Mouse (Mus musculus) CH12.LX (cell line): Measurements from ENCODE around the gene Cst8. TPM values are rescaled to one million over a fixed set of nuclear protein-coding genes. Genes with fewer than 3 reads are reported as not detected.

Experiments used
- DNase-seq: peaks from one replicate; pipeline ENCODE4 v3.0.0-alpha.2; 2013; ENCODE audit errors: extremely low read depth
- H3K27ac ChIP-seq: 2 replicates; pipeline ENCODE4 v1.5.1; 2012; ENCODE audit warnings: low read depth, mild to moderate bottlenecking, control low read depth, moderate library complexity; ENCODE audit not compliant: insufficient read depth
- H3K27me3 ChIP-seq: replicated peaks from 2 replicates; pipeline ENCODE3; 2012; ENCODE audit warnings: inconsistent platforms
- H3K36me3 ChIP-seq, 2 experiments: replicated peaks in 1 of 2; 2 replicates each; pipeline versions ENCODE3 to v1.6.1; 2012; ENCODE audit warnings: inconsistent platforms in 1 of 2, low read length in 1 of 2, mild to moderate bottlenecking in 1 of 2, mixed read lengths in 1 of 2, moderate library complexity in 1 of 2; ENCODE audit not compliant: control insufficient read depth in 1 of 2, insufficient read depth in 1 of 2
- H3K4me1 ChIP-seq, 2 experiments: 2 replicates each; pipeline ENCODE4 v1.6.1; 2012; ENCODE audit warnings: inconsistent platforms in 1 of 2, moderate library complexity in 1 of 2; ENCODE audit not compliant: insufficient read depth in 2 of 2, control insufficient read depth in 1 of 2
- H3K4me2 ChIP-seq: 2 replicates; pipeline ENCODE4 v1.6.1; 2012; ENCODE audit warnings: low read depth, mild to moderate bottlenecking, control low read depth; ENCODE audit not compliant: poor library complexity, insufficient read depth, severe bottlenecking
- H3K4me3 ChIP-seq, 3 experiments: fragments of 150-350 bp in 1 of 3; sonication (generic) in 1 of 3; replicated peaks in 1 of 3; 2 replicates each; pipeline versions ENCODE3 to v1.5.1; 2011 to 2012; ENCODE audit warnings: low read depth in 2 of 3, low read length in 2 of 3, mild to moderate bottlenecking in 2 of 3, moderate library complexity in 2 of 3, control low read depth in 1 of 3, improper control_type of control experiment in 1 of 3, inconsistent platforms in 1 of 3, mixed read lengths in 1 of 3; ENCODE audit not compliant: poor library complexity in 1 of 3
- H3K79me2 ChIP-seq: replicated peaks from 2 replicates; pipeline ENCODE4 v1.6.1; 2012; ENCODE audit warnings: mild to moderate bottlenecking, moderate library complexity; ENCODE audit not compliant: control insufficient read depth, poor library complexity, insufficient read depth, severe bottlenecking; ENCODE audit errors: extremely low read depth
- H3K9ac ChIP-seq: 2 replicates; pipeline ENCODE4 v1.6.1; 2012; ENCODE audit warnings: low read depth, mild to moderate bottlenecking, control low read depth, moderate library complexity; ENCODE audit not compliant: insufficient read depth
- H3K9me3 ChIP-seq: replicated peaks from 2 replicates; pipeline ENCODE3; 2012; ENCODE audit warnings: low read length, inconsistent platforms, mixed read lengths
- BHLHE40 ChIP-seq: IDR thresholded peaks from 2 replicates; pipeline ENCODE4 v1.6.1; 2011; ENCODE audit warnings: mild to moderate bottlenecking, low read depth, low read length, improper control_type of control experiment
- CHD1 ChIP-seq: IDR thresholded peaks from 2 replicates; pipeline ENCODE4 v1.6.1; 2012; ENCODE audit warnings: low read depth, low read length, improper control_type of control experiment, inconsistent platforms
- CHD2 ChIP-seq: IDR thresholded peaks from 2 replicates; pipeline ENCODE4 v1.6.1; 2011; ENCODE audit warnings: low read length, improper control_type of control experiment
- CTCF ChIP-seq, 2 experiments: IDR thresholded peaks in 1 of 2; conservative IDR thresholded peaks in 1 of 2; 2 replicates each; pipeline ENCODE4 v1.5.1; 2011 to 2012; ENCODE audit warnings: low read depth in 2 of 2, low read length in 2 of 2, improper control_type of control experiment in 1 of 2, inconsistent platforms in 1 of 2, mild to moderate bottlenecking in 1 of 2, moderate library complexity in 1 of 2
- E2F4 ChIP-seq: IDR thresholded peaks from 2 replicates; pipeline ENCODE4 v1.6.1; 2011; ENCODE audit warnings: low read depth, low read length, improper control_type of control experiment; ENCODE audit not compliant: insufficient replicate concordance
- EP300 ChIP-seq: IDR thresholded peaks from 2 replicates; pipeline ENCODE4 v1.6.1; 2011; ENCODE audit warnings: low read length, improper control_type of control experiment
- ETS1 ChIP-seq: conservative IDR thresholded peaks from 2 replicates; pipeline ENCODE4 v1.6.1; 2012; ENCODE audit warnings: low read depth, mild to moderate bottlenecking, inconsistent platforms, low read length, improper control_type of control experiment, moderate library complexity
- GABPA ChIP-seq: IDR thresholded peaks from 2 replicates; pipeline ENCODE4 v1.6.1; 2012; ENCODE audit warnings: low read depth, low read length, improper control_type of control experiment, inconsistent platforms; ENCODE audit not compliant: insufficient replicate concordance
- IRF4 ChIP-seq: IDR thresholded peaks from 2 replicates; pipeline ENCODE4 v1.6.1; 2014; ENCODE audit warnings: low read depth, mild to moderate bottlenecking, inconsistent platforms, low read length, improper control_type of control experiment
- JUND ChIP-seq: conservative IDR thresholded peaks from 2 replicates; pipeline ENCODE4 v1.6.1; 2011; ENCODE audit warnings: low read depth, low read length, improper control_type of control experiment
- KAT2A ChIP-seq: IDR thresholded peaks from 2 replicates; pipeline ENCODE4 v1.6.1; 2012; ENCODE audit warnings: low read length, improper control_type of control experiment, inconsistent platforms; ENCODE audit not compliant: insufficient replicate concordance
- MAX ChIP-seq: IDR thresholded peaks from 2 replicates; pipeline ENCODE4 v1.6.1; 2011; ENCODE audit warnings: low read length, improper control_type of control experiment
- MAZ ChIP-seq: IDR thresholded peaks from 2 replicates; pipeline ENCODE4 v1.6.1; 2012; ENCODE audit warnings: low read depth, mild to moderate bottlenecking, inconsistent platforms, low read length, improper control_type of control experiment, moderate library complexity
- MEF2A ChIP-seq: IDR thresholded peaks from 2 replicates; pipeline ENCODE4 v1.6.1; 2014; ENCODE audit warnings: low read depth, mild to moderate bottlenecking, inconsistent platforms, low read length, improper control_type of control experiment, borderline replicate concordance
- MYC ChIP-seq: IDR thresholded peaks from 2 replicates; pipeline ENCODE4 v1.6.1; 2011; ENCODE audit warnings: low read depth, mild to moderate bottlenecking, improper control_type of control experiment, low read length
- PAX5 ChIP-seq: IDR thresholded peaks from 2 replicates; pipeline ENCODE4 v1.6.1; 2012; ENCODE audit warnings: low read length, inconsistent platforms, mixed read lengths
- POLR2A ChIP-seq: IDR thresholded peaks from 2 replicates; pipeline ENCODE4 v1.6.1; 2011; ENCODE audit warnings: low read depth, mild to moderate bottlenecking, improper control_type of control experiment, low read length
- SIN3A ChIP-seq: IDR thresholded peaks from 2 replicates; pipeline ENCODE4 v1.6.1; 2012; ENCODE audit warnings: low read length, improper control_type of control experiment, inconsistent platforms
- SMC3 ChIP-seq: IDR thresholded peaks from 2 replicates; pipeline ENCODE4 v1.6.1; 2011; ENCODE audit warnings: low read depth, low read length, improper control_type of control experiment
- UBTF ChIP-seq: IDR thresholded peaks from 2 replicates; pipeline ENCODE4 v1.6.1; 2012; ENCODE audit warnings: low read depth, mild to moderate bottlenecking, inconsistent platforms, low read length, improper control_type of control experiment, moderate library complexity
- USF1 ChIP-seq: IDR thresholded peaks from 2 replicates; pipeline ENCODE4 v1.6.1; 2014; ENCODE audit warnings: low read depth, mild to moderate bottlenecking, inconsistent platforms, low read length, improper control_type of control experiment
- USF2 ChIP-seq: conservative IDR thresholded peaks from 2 replicates; pipeline ENCODE4 v1.6.1; 2011; ENCODE audit warnings: low read depth, low read length, improper control_type of control experiment
- ZC3H11A ChIP-seq: IDR thresholded peaks from 2 replicates; pipeline ENCODE4 v1.6.1; 2012; ENCODE audit warnings: low read depth, mild to moderate bottlenecking, inconsistent platforms, low read length, improper control_type of control experiment
- ZNF384 ChIP-seq: IDR thresholded peaks from 2 replicates; pipeline ENCODE4 v1.6.1; 2012; ENCODE audit warnings: low read depth, low read length, improper control_type of control experiment, inconsistent platforms
- dilution Hi-C: fragments of 300-500 bp; cut with MboI; formaldehyde crosslinking; loops from 2 replicates; pipeline ENCODE4 v1.14.3; 2020; ENCODE audit warnings: low sequenced_read_pairs; ENCODE audit not compliant: extremely low pct_unique_long_range_greater_than_20kb, extremely low pct_ligation_motif_present
- in situ Hi-C: fragments of 300-500 bp; cut with MboI; formaldehyde crosslinking; loops from 3 replicates; pipeline ENCODE4 v1.14.3; 2019; ENCODE audit warnings: low sequenced_read_pairs, low pct_ligation_motif_present, low pct_unique_long_range_greater_than_20kb, mixed read lengths
- polyA plus RNA-seq: library from polyadenylated mRNA; unstranded; fragments of >175 nt; gene quantifications from 2 replicates; pipeline ENCODE4 v1.2.1, GENCODE M21; 2012; ENCODE audit warnings: low read depth; ENCODE audit not compliant: insufficient read length
- total RNA-seq, 2 experiments: library from RNA; depleted of rRNA; stranded (reverse); fragments of 300-350 nt in 1 of 2; fragments of >200 nt in 1 of 2; gene quantifications; 2 replicates each; pipeline ENCODE4 v1.2.3; 2012 to 2014

Gene Cst8
- total and polyA plus RNA-seq, 3 experiments, result not detected

- Histone ChIP-seq H3K27me3 (peaks cover 6% of the 10 kb centered on the region), H3K36me3 (no peaks in the 10 kb centered on the region), H3K4me3 (no peak within 1 kb of the TSS), H3K9ac (no peak within 1 kb of the TSS), H3K9me3 (no peaks in the 10 kb centered on the region), H3K79me2 (no peaks in the 10 kb centered on the region), H3K4me1 (no peaks in the 10 kb centered on the region), H3K27ac (no peak within 1 kb of the TSS), H3K4me2 (no peak within 1 kb of the TSS)
- dilution Hi-C loops, result no loop called here
- in situ Hi-C loops, result no loop called here
- TF ChIP-seq CHD2 (no peak), MEF2A (no peak), UBTF (no peak), MYC (no peak), EP300 (no peak), PAX5 (no peak), GABPA (no peak), ZNF384 (no peak), CHD1 (no peak), ZC3H11A (no peak), USF2 (no peak), JUND (no peak), KAT2A (no peak)
- no peak for DNase-seq
These were observed 36.3 kb downstream of the Cst8 start, which contains the start of gene Cst9 for GRCm38 (mm10) chr2:148834912-148835311. Gene Cst9, plus strand, starts transcription at chr2:148835147.

- no peak for TF ChIP-seq USF2
- no peak for TF ChIP-seq MAX
- TF ChIP-seq PAX5, result no peak
- no peak for TF ChIP-seq SMC3
- TF ChIP-seq MEF2A, result no peak
- TF ChIP-seq SIN3A, result no peak
- no peak for TF ChIP-seq CTCF (conservative IDR thresholded peaks at IDR 0.05 in 1 of 2, IDR thresholded peaks at IDR 0.05 in 1 of 2; ENCODE audit: low read depth in 2 of 2, low read length in 2 of 2)
- no peak for TF ChIP-seq ZC3H11A
- no peak for TF ChIP-seq BHLHE40
- no peak for TF ChIP-seq IRF4
- TF ChIP-seq POLR2A, result no peak
- TF ChIP-seq E2F4, result no peak
- no peak for TF ChIP-seq MAZ
- TF ChIP-seq ETS1, result no peak
- no peak for TF ChIP-seq EP300
- no peak for TF ChIP-seq USF1
- H3K9ac ChIP-seq, result no peak overlapping the region
- no peak for DNase-seq
- in situ Hi-C loops (no loop called here), dilution Hi-C loops (no loop called here)
- H3K4me1 ChIP-seq, result no peaks in the 10 kb centered on the region
- no peaks in the 10 kb centered on the region for H3K79me2 ChIP-seq
- H3K36me3 ChIP-seq, result no peaks in the 10 kb centered on the region
- H3K4me3 ChIP-seq, result no peak overlapping the region
- peaks cover 4% of the 10 kb centered on the region for H3K27me3 ChIP-seq
- H3K27ac ChIP-seq, result no peak overlapping the region
- no peaks in the 10 kb centered on the region for H3K9me3 ChIP-seq
- no peak overlapping the region for H3K4me2 ChIP-seq
These were observed 39.6 kb downstream of the Cst8 start for GRCm38 (mm10) chr2:148838075-148838777.
